Mouse (Mus musculus): ENCODE measurements around the gene Dgcr2. TPM values are rescaled to one million over a fixed set of nuclear protein-coding genes. Genes with fewer than 3 reads are reported as not detected.

Gene Dgcr2
- polyA plus RNA-seq, 1 experiment from 2014 or later = 21.3 TPM

DNA sequence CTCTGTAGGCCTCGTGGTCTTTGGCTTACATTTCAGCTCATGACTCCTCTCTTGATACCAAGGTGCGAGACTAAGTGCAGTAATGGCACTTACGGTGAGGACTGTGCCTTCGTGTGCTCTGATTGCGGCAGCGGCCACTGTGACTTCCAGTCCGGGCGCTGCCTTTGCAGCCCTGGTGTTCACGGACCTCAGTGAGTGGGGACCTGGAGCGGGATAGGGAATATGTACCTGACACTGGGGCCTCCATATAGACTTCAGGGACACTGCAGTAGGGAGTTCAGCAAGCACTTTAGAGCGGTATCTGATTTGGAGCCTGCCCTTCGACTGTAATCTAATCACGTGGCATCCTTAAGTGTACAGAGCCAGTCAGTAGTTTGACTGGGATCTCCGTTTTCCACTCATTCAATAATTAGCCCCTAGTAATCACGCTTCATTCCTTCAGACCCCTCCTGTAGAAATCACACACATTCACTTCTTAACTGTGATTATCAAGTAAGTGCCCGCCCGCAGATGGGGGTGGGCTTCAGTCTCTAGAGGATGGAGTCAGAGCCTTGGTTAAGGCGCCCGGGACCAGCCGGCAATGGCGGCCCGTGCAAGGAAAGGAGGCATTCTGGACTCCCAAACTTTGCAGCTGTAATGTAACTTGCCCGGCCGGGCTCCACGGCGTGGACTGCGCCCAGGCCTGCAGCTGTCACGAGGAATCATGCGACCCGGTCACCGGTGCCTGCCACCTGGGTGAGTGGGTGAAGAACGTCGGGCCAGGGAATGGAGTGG lies 94.5 kb downstream of the Dgcr2 start:
- Histone ChIP-seq H3K4me3 (ENCODE audit: low read depth, low read length) (peak overlapping the region; percentile 38), H3K27ac (ENCODE audit: low read length) (no peak overlapping the region), H3K36me3 (ENCODE audit: control insufficient read depth, insufficient read depth) (no peaks in the 10 kb centered on the region), H3K9ac (ENCODE audit: low read depth, low read length) (no peak overlapping the region), H3K4me2 (ENCODE audit: low read depth, low read length) (peak overlapping the region; percentile 59), H3K9me3 (replicated peaks; ENCODE audit: control insufficient read depth, low read length) (no peaks in the 10 kb centered on the region), H3K4me1 (ENCODE audit: control insufficient read depth, low read depth, low read length) (peaks cover 29% of the 10 kb centered on the region), H3K27me3 (ENCODE audit: control insufficient read depth, insufficient read depth, low read depth, low read length) (peaks cover 97% of the 10 kb centered on the region)
- no peak for ATAC-seq (ENCODE audit: low read depth)
- 11% methylated on average over 33 of the region's 33 CpGs for WGBS (ENCODE audit: insufficient replicate concordance)

DNA sequence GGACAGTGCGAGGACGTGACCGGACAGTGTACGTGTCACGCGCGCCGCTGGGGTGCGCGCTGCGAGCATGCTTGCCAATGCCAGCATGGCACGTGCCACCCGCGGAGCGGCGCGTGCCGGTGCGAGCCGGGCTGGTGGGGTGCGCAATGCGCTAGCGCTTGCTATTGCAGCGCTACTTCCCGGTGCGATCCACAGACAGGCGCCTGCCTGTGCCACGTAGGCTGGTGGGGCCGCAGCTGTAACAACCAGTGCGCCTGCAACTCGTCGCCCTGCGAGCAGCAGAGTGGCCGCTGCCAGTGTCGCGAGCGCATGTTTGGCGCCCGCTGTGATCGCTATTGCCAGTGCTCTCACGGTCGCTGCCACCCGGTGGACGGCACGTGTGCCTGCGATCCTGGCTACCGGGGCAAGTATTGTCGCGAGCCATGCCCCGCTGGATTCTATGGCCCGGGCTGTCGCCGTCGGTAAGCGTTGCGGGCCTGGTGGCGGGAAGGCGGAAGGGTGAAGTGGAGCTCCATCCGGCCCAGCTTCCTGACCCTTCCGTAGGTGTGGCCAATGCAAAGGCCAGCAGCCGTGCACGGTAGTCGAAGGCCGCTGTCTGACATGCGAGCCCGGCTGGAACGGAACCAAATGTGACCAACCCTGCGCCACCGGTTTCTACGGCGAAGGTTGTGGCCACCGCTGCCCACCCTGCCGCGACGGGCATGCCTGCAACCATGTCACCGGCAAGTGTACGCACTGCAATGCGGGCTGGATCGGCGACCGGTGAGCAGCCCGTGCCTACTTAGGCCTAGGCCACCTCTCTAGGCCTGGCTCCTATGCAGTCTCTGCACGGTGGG lies 95.3 kb downstream of the Dgcr2 start:
- peak overlapping the region; percentile 37 for H3K4me3 ChIP-seq (ENCODE audit: low read depth, low read length)
- no peak overlapping the region for H3K27ac ChIP-seq (ENCODE audit: low read length)
- peaks cover 98% of the 10 kb centered on the region for H3K27me3 ChIP-seq (ENCODE audit: control insufficient read depth, insufficient read depth, low read depth, low read length)
- no peak overlapping the region for H3K9ac ChIP-seq (ENCODE audit: low read depth, low read length)
- 3% methylated on average over 83 of the region's 83 CpGs for WGBS (ENCODE audit: insufficient replicate concordance)
- H3K36me3 ChIP-seq (ENCODE audit: control insufficient read depth, insufficient read depth) = no peaks in the 10 kb centered on the region
- no peak for ATAC-seq (ENCODE audit: low read depth)
- peaks cover 33% of the 10 kb centered on the region for H3K4me1 ChIP-seq (ENCODE audit: control insufficient read depth, low read depth, low read length)
- no peaks in the 10 kb centered on the region for H3K9me3 ChIP-seq (replicated peaks; ENCODE audit: control insufficient read depth, low read length)
- peak overlapping the region; percentile 55 for H3K4me2 ChIP-seq (ENCODE audit: low read depth, low read length)

DNA sequence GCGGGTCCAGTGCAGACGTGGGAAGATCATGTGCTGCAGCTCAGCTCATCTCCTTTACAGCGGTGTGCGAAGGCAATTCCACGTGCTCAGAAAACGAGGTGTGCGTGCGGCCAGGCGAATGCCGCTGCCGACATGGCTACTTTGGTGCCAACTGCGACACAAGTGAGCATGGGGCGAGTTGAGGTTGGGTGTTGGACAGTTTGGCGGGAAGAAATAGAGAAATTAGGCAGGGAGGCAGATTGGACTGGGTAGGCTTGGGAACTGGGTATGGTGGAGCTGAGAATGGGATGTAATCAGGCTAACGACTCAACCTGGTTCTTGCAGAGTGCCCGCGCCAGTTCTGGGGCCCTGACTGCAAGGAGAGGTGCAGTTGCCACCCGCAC lies 95.9 kb downstream of the Dgcr2 start:
- Histone ChIP-seq H3K36me3 (ENCODE audit: control insufficient read depth, insufficient read depth) (no peaks in the 10 kb centered on the region), H3K27me3 (ENCODE audit: control insufficient read depth, insufficient read depth, low read depth, low read length) (peaks cover 98% of the 10 kb centered on the region), H3K27ac (ENCODE audit: low read length) (no peak overlapping the region), H3K9me3 (replicated peaks; ENCODE audit: control insufficient read depth, low read length) (no peaks in the 10 kb centered on the region), H3K4me1 (ENCODE audit: control insufficient read depth, low read depth, low read length) (peaks cover 33% of the 10 kb centered on the region), H3K4me3 (ENCODE audit: low read depth, low read length) (peak overlapping the region; percentile 37; the same call in 1 of the 2 replicates), H3K4me2 (ENCODE audit: low read depth, low read length) (peak overlapping the region; percentile 55), H3K9ac (ENCODE audit: low read depth, low read length) (no peak overlapping the region)
- 6% methylated on average over 18 of the region's 18 CpGs for whole genome bisulfite sequencing (ENCODE audit: insufficient replicate concordance)
- ATAC-seq (ENCODE audit: low read depth) = no peak

DNA sequence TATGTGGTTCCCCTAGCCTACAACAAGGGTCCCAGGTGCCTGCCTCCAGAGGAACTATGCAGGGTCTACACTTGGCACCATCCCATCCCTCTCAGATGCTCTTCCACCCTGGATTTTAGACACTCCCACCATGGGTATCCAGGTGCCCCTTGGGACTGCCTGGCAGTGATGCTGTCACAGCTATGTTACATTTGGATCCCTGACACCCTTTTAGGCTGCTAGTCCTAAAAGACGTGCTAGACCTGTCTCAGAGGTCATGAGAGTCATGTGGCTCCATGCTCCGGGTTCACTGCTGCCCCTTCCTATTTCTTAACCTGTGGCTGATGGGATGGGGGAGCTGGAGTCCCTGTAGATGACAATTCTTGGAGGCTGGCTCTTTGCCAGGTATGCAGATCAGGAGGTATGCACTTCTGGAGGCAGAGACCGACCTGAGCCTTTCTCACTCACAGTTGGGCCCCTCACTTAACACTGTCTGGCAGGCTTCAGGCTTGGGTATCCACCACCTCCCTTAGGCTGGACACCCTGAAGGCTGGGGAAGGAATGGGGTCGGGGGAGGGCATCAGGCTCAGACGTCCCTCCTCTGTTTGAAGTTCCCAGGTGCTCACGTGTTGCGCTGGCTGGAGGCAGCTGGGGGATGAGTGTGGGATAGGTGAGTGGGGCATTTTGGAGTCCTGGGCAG lies 96.4 kb downstream of the Dgcr2 start:
- H3K9ac ChIP-seq (ENCODE audit: low read depth, low read length) = no peak overlapping the region
- H3K27ac ChIP-seq (ENCODE audit: low read length) = no peak overlapping the region
- H3K27me3 ChIP-seq (ENCODE audit: control insufficient read depth, insufficient read depth, low read depth, low read length) = peaks cover 98% of the 10 kb centered on the region
- WGBS (ENCODE audit: insufficient replicate concordance) = 11% methylated on average over 7 of the region's 7 CpGs
- H3K36me3 ChIP-seq (ENCODE audit: control insufficient read depth, insufficient read depth) = no peaks in the 10 kb centered on the region
- no peaks in the 10 kb centered on the region for H3K9me3 ChIP-seq (replicated peaks; ENCODE audit: control insufficient read depth, low read length)
- no peak overlapping the region for H3K4me3 ChIP-seq (ENCODE audit: low read depth, low read length)
- H3K4me1 ChIP-seq (ENCODE audit: control insufficient read depth, low read depth, low read length) = peaks cover 29% of the 10 kb centered on the region
- H3K4me2 ChIP-seq (ENCODE audit: low read depth, low read length) = no peak overlapping the region
- ATAC-seq (ENCODE audit: low read depth) = no peak

DNA sequence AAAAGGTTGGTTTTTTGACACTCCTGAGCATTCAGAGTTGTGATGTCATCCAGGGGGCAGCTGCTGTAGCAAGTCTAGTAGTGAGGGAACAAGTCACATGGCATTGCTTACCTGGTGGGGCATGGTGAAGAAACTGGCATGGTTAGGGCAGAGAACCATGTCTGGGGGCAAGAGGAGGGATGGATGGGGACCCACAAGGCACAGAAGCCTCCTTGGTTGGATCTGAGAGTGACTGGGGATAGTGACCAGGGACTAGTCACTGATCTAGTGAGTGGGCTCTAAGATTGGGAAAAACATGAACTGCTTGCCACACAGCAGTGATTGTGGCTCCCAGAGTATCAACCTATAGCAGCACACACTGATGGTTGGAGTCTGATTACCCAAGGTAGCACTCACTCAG lies 98.8 kb downstream of the Dgcr2 start:
- H3K4me2 ChIP-seq (ENCODE audit: low read depth, low read length) = no peak overlapping the region
- no peaks in the 10 kb centered on the region for H3K36me3 ChIP-seq (ENCODE audit: control insufficient read depth, insufficient read depth)
- peaks cover 94% of the 10 kb centered on the region for H3K27me3 ChIP-seq (ENCODE audit: control insufficient read depth, insufficient read depth, low read depth, low read length)
- H3K9ac ChIP-seq (ENCODE audit: low read depth, low read length) = no peak overlapping the region
- H3K4me3 ChIP-seq (ENCODE audit: low read depth, low read length) = no peak overlapping the region
- H3K9me3 ChIP-seq (replicated peaks; ENCODE audit: control insufficient read depth, low read length) = no peaks in the 10 kb centered on the region
- peaks cover 21% of the 10 kb centered on the region for H3K4me1 ChIP-seq (ENCODE audit: control insufficient read depth, low read depth, low read length)
- no peak for ATAC-seq (ENCODE audit: low read depth)
- no peak overlapping the region for H3K27ac ChIP-seq (ENCODE audit: low read length)

DNA sequence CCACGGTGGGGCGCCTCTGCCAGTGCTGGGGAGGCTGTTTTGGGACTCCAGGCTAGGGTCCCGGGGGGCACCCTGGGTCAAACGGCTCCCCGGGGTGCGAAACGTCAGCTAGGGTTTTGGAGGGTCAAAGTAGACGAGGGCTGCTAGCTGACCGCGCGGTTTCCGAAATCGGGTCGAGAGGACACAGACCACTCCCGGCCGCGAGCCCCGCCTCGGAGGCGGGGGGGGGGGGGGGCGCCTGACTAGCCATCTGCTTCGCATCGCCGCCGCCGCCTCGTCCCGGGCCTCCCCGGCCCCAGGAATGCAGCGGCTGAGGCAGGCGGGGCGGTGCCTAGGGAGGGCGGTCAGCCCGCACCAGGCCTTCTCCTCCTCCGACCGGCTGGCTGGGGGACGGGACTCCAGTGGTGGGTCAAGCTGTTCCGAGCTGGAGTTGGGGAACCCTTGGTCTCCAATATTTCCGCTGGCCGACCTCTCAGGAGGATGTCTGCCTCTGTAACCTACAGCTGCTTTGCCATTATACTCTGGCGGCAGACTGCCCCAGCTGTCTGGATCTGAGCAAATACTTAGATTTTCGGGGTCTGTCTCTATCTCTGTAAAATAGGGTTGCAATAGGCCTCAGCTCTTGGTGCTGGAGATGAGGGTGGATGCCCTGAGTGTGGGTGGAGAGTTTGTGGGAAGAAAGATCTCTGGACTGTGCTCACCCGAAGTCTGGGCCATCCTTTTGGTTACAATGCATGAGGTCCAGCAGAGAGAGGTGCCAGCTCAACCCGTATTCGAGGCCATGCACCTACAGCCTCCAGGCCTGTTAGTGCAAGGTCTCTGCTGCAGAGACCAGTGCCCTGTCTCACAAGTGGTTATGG lies 99.8 kb downstream of the Dgcr2 start:
- Histone ChIP-seq H3K36me3 (ENCODE audit: control insufficient read depth, insufficient read depth) (no peaks in the 10 kb centered on the region), H3K9ac (ENCODE audit: low read depth, low read length) (0 out of 2 replicates have a peak overlapping the region, but pooled peaks have one; percentile 5), H3K4me3 (ENCODE audit: low read depth, low read length) (peak overlapping the region; percentile 50), H3K4me1 (ENCODE audit: control insufficient read depth, low read depth, low read length) (peaks cover 13% of the 10 kb centered on the region), H3K27me3 (ENCODE audit: control insufficient read depth, insufficient read depth, low read depth, low read length) (peaks cover 83% of the 10 kb centered on the region), H3K4me2 (ENCODE audit: low read depth, low read length) (peak overlapping the region; percentile 60), H3K9me3 (replicated peaks; ENCODE audit: control insufficient read depth, low read length) (no peaks in the 10 kb centered on the region), H3K27ac (ENCODE audit: low read length) (no peak overlapping the region)
- 4% methylated on average over 36 of the region's 45 CpGs for WGBS (ENCODE audit: insufficient replicate concordance)
- no peak for ATAC-seq (ENCODE audit: low read depth)

DNA sequence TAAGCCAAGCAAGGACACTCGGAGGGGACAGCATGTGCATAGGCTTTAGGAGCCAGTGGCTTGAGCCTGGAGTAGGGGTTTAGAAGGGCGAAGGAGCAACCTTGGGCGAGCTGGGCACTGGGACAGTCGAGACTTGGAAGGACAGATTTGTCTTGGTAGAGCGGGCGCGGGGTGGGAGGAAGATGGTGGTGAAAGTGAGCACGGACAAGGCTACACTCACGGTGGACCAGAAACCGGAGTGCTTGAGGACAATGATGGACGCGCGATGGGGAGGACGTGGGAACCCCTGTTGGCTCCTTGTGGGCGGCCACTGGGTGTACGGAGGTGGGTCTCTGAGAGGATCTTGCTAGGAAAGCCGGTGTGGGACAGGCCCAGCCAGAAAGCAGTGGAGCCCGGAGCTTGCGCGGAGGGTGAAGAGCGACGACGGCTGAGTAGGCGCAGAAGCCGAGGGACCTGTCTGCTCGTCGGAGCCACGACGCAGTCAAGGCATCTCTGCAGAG lies 100.5 kb downstream of the Dgcr2 start:
- Histone ChIP-seq H3K4me1 (ENCODE audit: control insufficient read depth, low read depth, low read length) (peaks cover 8% of the 10 kb centered on the region), H3K27me3 (ENCODE audit: control insufficient read depth, insufficient read depth, low read depth, low read length) (peaks cover 76% of the 10 kb centered on the region), H3K4me2 (ENCODE audit: low read depth, low read length) (peak overlapping the region; percentile 60), H3K9me3 (replicated peaks; ENCODE audit: control insufficient read depth, low read length) (no peaks in the 10 kb centered on the region), H3K9ac (ENCODE audit: low read depth, low read length) (0 out of 2 replicates have a peak overlapping the region, but pooled peaks have one; percentile 5), H3K36me3 (ENCODE audit: control insufficient read depth, insufficient read depth) (no peaks in the 10 kb centered on the region), H3K27ac (ENCODE audit: low read length) (no peak overlapping the region), H3K4me3 (ENCODE audit: low read depth, low read length) (peak overlapping the region; percentile 50)
- 0 out of 2 replicates have a peak, but pooled peaks have one; percentile 4 for ATAC-seq (ENCODE audit: low read depth)
- 5% methylated on average over 29 of the region's 29 CpGs for whole genome bisulfite sequencing (ENCODE audit: insufficient replicate concordance)
